Comparison of ENCODE assay signal across 18 mouse cellular contexts in genomic region chr19:58017468-58017867, GRCm38 (mm10).
DNase-seq lines count a peak whose midpoint lies in the region; ATAC-seq and TF ChIP-seq lines count a peak whose summit lies in the region.
"Had no signal": no experiment of that assay in that cellular context is flagged by ENCODE, and none has a peak within 500 bp of the region (broad histone marks: within the 10 kb centered on the region; RNA-seq: fewer than 3 reads in every experiment).

No protein-coding gene starts in this region.

- no peaks in the 10 kb centered on the region for H3K36me3 ChIP-seq in heart, adult 2 months (ENCODE audit: control insufficient read depth, insufficient read depth, low read length)
- no peaks in the 10 kb centered on the region for H3K36me3 ChIP-seq in heart, embryonic 12.5 days
- H3K36me3 ChIP-seq in neural tube, embryonic 15.5 days, result no peaks in the 10 kb centered on the region
- H3K36me3 ChIP-seq in limb, embryonic 14.5 days (ENCODE audit: control insufficient read depth, insufficient read depth, low read length), result no peaks in the 10 kb centered on the region
- H3K36me3 ChIP-seq: embryonic facial prominence, embryonic 13.5 days; forebrain, embryonic 12.5 days; hindbrain, embryonic 10.5 days; hindbrain, embryonic 15.5 days had no signal

- no peaks in the 10 kb centered on the region for H3K27me3 ChIP-seq in heart, adult 2 months (ENCODE audit: control insufficient read depth, insufficient read depth, low read length)
- no peaks in the 10 kb centered on the region for H3K27me3 ChIP-seq in heart, embryonic 12.5 days (replicated peaks)
- H3K27me3 ChIP-seq in neural tube, embryonic 15.5 days (replicated peaks), result no peaks in the 10 kb centered on the region
- H3K27me3 ChIP-seq in limb, embryonic 14.5 days (ENCODE audit: control insufficient read depth, insufficient read depth, low read length), result no peaks in the 10 kb centered on the region
- H3K27me3 ChIP-seq: embryonic facial prominence, embryonic 13.5 days; forebrain, embryonic 12.5 days; hindbrain, embryonic 15.5 days had no signal

- TF ChIP-seq POLR2A in heart, adult 2 months (IDR thresholded peaks at IDR 0.05; ENCODE audit: insufficient read depth, low read depth, low read length), result no peak
- TF ChIP-seq POLR2A in limb, embryonic 14.5 days (IDR thresholded peaks at IDR 0.05; ENCODE audit: borderline replicate concordance, extremely low read depth, insufficient read depth, insufficient read length), result no peak

- intact Hi-C loops in heart, adult 2 months (cut with DNase I), result loop anchor here (5.0 kb wide), 1 partner anchor 40 kb away; no protein-coding TSS in a partner anchor

- H3K4me3 ChIP-seq in heart, adult 2 months, result no peak overlapping the region
- H3K4me3 ChIP-seq in heart, embryonic 12.5 days, result no peak overlapping the region
- no peak overlapping the region for H3K4me3 ChIP-seq in neural tube, embryonic 15.5 days (replicated peaks)
- H3K4me3 ChIP-seq in limb, embryonic 14.5 days (replicated peaks; ENCODE audit: low read length), result no peak overlapping the region
- H3K4me3 ChIP-seq: embryonic facial prominence, embryonic 13.5 days; forebrain, embryonic 12.5 days; hindbrain, embryonic 10.5 days; hindbrain, embryonic 15.5 days had no signal

- TF ChIP-seq EP300 in heart, adult 2 months (IDR thresholded peaks at IDR 0.05; ENCODE audit: insufficient read depth, low read depth, low read length), result 0 out of 2 replicates have a peak, but pooled peaks have one; percentile 2

- no peaks in the 10 kb centered on the region for H3K79me2 ChIP-seq in heart, adult 2 months (replicated peaks; ENCODE audit: control insufficient read depth, insufficient read depth, low read length)

- H3K4me1 ChIP-seq in heart, adult 2 months (ENCODE audit: control insufficient read depth, insufficient read depth, low read length), result peaks cover 7% of the 10 kb centered on the region
- H3K4me1 ChIP-seq in heart, embryonic 12.5 days (replicated peaks), result peaks cover 21% of the 10 kb centered on the region
- H3K4me1 ChIP-seq in neural tube, embryonic 15.5 days, result 0 out of 2 replicates have a peak, but pooled peaks cover 3% of the 10 kb centered on the region
- no peaks in the 10 kb centered on the region for H3K4me1 ChIP-seq in limb, embryonic 14.5 days (ENCODE audit: control insufficient read depth, insufficient read depth, low read length)
- H3K4me1 ChIP-seq: hindbrain, embryonic 10.5 days; hindbrain, embryonic 15.5 days had no signal

- H3K9ac ChIP-seq in heart, adult 2 months (ENCODE audit: low read depth, low read length), result no peak overlapping the region
- no peak overlapping the region for H3K9ac ChIP-seq in heart, embryonic 12.5 days
- no peak overlapping the region for H3K9ac ChIP-seq in neural tube, embryonic 15.5 days (replicated peaks)
- H3K9ac ChIP-seq in limb, embryonic 14.5 days (ENCODE audit: low read depth, low read length, severe bottlenecking), result no peak overlapping the region
- H3K9ac ChIP-seq: embryonic facial prominence, embryonic 13.5 days; forebrain, embryonic 12.5 days; hindbrain, embryonic 15.5 days had no signal

- ATAC-seq in heart, embryonic 12.5 days (ENCODE audit: insufficient number of reproducible peaks, low FRiP score), result no peak
- ATAC-seq in neural tube, embryonic 15.5 days (ENCODE audit: low FRiP score), result no peak
- peak; percentile 54; the same call in 1 of the 2 replicates for ATAC-seq in limb, embryonic 14.5 days (ENCODE audit: low FRiP score, low read depth)
- ATAC-seq: forebrain, embryonic 16.5 days; intestine, embryonic 16.5 days had no signal

- H3K27ac ChIP-seq in heart, adult 2 months, result peak overlapping the region; percentile 63
- no peak overlapping the region for H3K27ac ChIP-seq in heart, embryonic 12.5 days (ENCODE audit: poor library complexity, severe bottlenecking)
- no peak overlapping the region for H3K27ac ChIP-seq in neural tube, embryonic 15.5 days (replicated peaks)
- H3K27ac ChIP-seq in limb, embryonic 14.5 days (replicated peaks; ENCODE audit: low read depth, low read length), result peak overlapping the region; percentile 34
- H3K27ac ChIP-seq: forebrain, embryonic 12.5 days; hindbrain, embryonic 10.5 days; hindbrain, embryonic 15.5 days had no signal

- no peaks in the 10 kb centered on the region for H3K9me3 ChIP-seq in heart, embryonic 12.5 days (replicated peaks)
- no peaks in the 10 kb centered on the region for H3K9me3 ChIP-seq in neural tube, embryonic 15.5 days (replicated peaks)
- no peaks in the 10 kb centered on the region for H3K9me3 ChIP-seq in limb, embryonic 14.5 days (ENCODE audit: control insufficient read depth, low read length)
- H3K9me3 ChIP-seq: embryonic facial prominence, embryonic 13.5 days; forebrain, embryonic 12.5 days; hindbrain, embryonic 10.5 days; hindbrain, embryonic 15.5 days had no signal

- no peak for TF ChIP-seq CTCF in heart, adult 2 months (IDR thresholded peaks at IDR 0.05)

- WGBS in heart, adult 2 months, result 92% methylated on average over 3 of the region's 3 CpGs
- 89% methylated on average over 3 of the region's 3 CpGs for WGBS in heart, embryonic 12.5 days
- WGBS in neural tube, embryonic 15.5 days, result 95% methylated on average over 3 of the region's 3 CpGs
- 78% methylated on average over 3 of the region's 3 CpGs for WGBS in limb, embryonic 14.5 days

- DNase-seq in heart, adult 2 months, result peak in 1 of 2 experiments; percentile 35
- DNase-seq in neural tube, embryonic 10.5 days (ENCODE audit: extremely low spot score, low spot score), result peak; percentile 11
- peak; percentile 6 for DNase-seq in limb, embryonic 14.5 days (ENCODE audit: low spot score)
- DNase-seq in retina, postnatal 1 day, result no peak
- DNase-seq in c-Kit-positive CD71-positive TER-119-positive erythroid progenitor cells, embryonic 14.5 days (ENCODE audit: low spot score), result no peak
- DNase-seq: adrenal gland, postnatal 25 days; cerebellum, adult 11 months; cerebellum, adult 8-10 months; cerebellum, postnatal 14 days; embryo, embryonic 11 days had no signal

- no peak overlapping the region for H3K4me2 ChIP-seq in heart, embryonic 12.5 days
- no peak overlapping the region for H3K4me2 ChIP-seq in neural tube, embryonic 15.5 days
- H3K4me2 ChIP-seq in limb, embryonic 14.5 days (replicated peaks; ENCODE audit: low read depth, low read length, severe bottlenecking), result no peak overlapping the region
- H3K4me2 ChIP-seq: embryonic facial prominence, embryonic 13.5 days; forebrain, embryonic 12.5 days; hindbrain, embryonic 15.5 days had no signal

Comparison
In these comparisons a context has a peak if more than half of its experiments do, and no peak if none do; other contexts are left out.
1. H3K27ac ChIP-seq: peak in heart, adult 2 months (single experiment) and limb, embryonic 14.5 days (single experiment); none in heart, embryonic 12.5 days (single experiment) and neural tube, embryonic 15.5 days (single experiment).
2. DNase-seq: peak in neural tube, embryonic 10.5 days (single experiment) and limb, embryonic 14.5 days (single experiment); none in retina, postnatal 1 day (single experiment) and c-Kit-positive CD71-positive TER-119-positive erythroid progenitor cells, embryonic 14.5 days (single experiment).